Mouse (Mus musculus): ENCODE measurements at regions not wholly inside any gene's neighbourhood (a gene's known extent, or its start where the extent isn't known, plus 50 kb on each side); places are given as distances from the start of the nearest gene placed in this dataset.

DNA sequence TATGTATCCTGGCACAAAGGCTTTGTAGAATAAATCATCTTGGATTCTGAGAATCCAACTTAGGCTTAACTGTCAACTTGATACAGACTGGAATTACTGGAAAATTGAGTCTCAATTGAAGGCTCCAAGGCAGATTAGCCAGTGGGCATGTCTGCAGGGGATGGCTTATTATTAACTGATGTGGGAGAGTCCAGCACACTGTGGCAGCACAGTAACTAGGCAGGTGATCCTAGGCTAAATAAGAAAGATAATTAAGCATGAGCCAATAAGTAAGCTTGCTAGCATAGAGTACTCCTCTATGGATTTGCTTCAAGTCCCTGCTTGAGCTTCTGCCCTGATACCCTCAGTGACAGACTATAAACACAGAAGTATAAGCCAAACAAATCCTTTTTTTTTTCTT is 279.7 kb upstream of the Sstr1 start:
- no peak for TF ChIP-seq CTCF (IDR thresholded peaks at IDR 0.05; ENCODE audit: low read depth)
- no peak for TF ChIP-seq EP300 (optimal IDR thresholded peaks at IDR 0.05)
